Mouse (Mus musculus): ENCODE results near the gene Ssxb9.
"Not testable (repeated sequence)": the region's sequence is repeated elsewhere in the genome, so short reads cannot be mapped to it uniquely, and the experiment has no call there.

Ssxb9 gene

GRCm38 (mm10) chrX:8366678-8367077 lies at the start of gene Ssxb9:
TSS of gene Ssxb9 (plus strand) at chrX:8366978.
- not testable (repeated sequence) for DNase-seq (ENCODE audit: extremely low read depth, low read depth, low spot score)

DNA sequence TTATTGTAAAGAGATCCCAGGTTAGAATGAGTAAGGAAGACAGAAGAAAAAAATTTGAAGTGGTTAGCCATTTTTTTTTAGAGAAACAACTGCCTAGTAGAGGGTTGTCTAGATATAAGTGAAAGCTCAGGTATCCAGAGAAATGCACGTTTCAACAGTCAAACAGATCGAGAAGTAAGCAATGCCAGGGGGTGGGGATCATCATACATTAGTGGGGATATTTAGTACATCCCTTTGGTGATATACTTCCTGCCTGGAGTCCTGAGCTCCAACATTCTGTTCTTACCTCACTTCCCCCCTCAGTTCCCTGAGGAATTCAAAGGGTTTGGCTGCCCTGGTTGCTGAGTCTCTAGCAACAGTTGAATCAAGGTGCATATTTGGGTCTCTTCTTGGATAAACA lies 39.7 kb upstream of the Ssxb9 start, which contains the start of gene Ssxb10:
Gene Ssxb10, plus strand, starts transcription at position 301 of the 400 bp plus-strand sequence.
- no peak for DNase-seq (ENCODE audit: extremely low read depth, low read depth, low spot score)

- not testable (repeated sequence) for DNase-seq (ENCODE audit: extremely low read depth, low read depth, low spot score)
These were observed 46.2 kb downstream of the Ssxb9 start, which contains the start of gene Ssxb1 for GRCm38 (mm10) chrX:8413005-8413404. TSS of gene Ssxb1 (plus strand) at chrX:8413305.

Data from fat pad, adult 2 months (tissue).